Mouse (Mus musculus) v-Abl transformed pro-B cells (cell line): Measurements from ENCODE around the gene Msantd1.
"Not testable (repeated sequence)": the region's sequence is repeated elsewhere in the genome, so short reads cannot be mapped to it uniquely, and the experiment has no call there.

Source experiments
- in situ Hi-C, 2 experiments: fragments of 400-800 bp; cut with MboI; formaldehyde crosslinking; loops; one replicate each; pipeline ENCODE4 v1.15.1; 2025; ENCODE audit not compliant: unreplicated experiment in 2 of 2

The Msantd1 gene

GRCm38 (mm10) chr5:34907910-34908725 is at the start of gene Msantd1:
TSS of gene Msantd1 (plus strand) at chr5:34908012.
- in situ Hi-C loops = loop anchor here in 1 of 2 experiments (25.0 kb wide), 1 partner anchor 604 kb away; no protein-coding TSS in a partner anchor

GRCm38 (mm10) chr5:34865367-34865766 is 42.4 kb upstream of the Msantd1 start:
- in situ Hi-C loops = no loop called here

GRCm38 (mm10) chr5:34880307-34880706 is 27.5 kb upstream of the Msantd1 start:
- in situ Hi-C loops = not testable (repeated sequence)

- in situ Hi-C loops = no loop called here
Observed at GRCm38 (mm10) chr5:34881023-34881422, 26.8 kb upstream of the Msantd1 start.

GRCm38 (mm10) chr5:34885250-34885649 is 22.6 kb upstream of the Msantd1 start:
- in situ Hi-C loops = no loop called here

- in situ Hi-C loops = no loop called here
Observed at GRCm38 (mm10) chr5:34889252-34889651, 18.6 kb upstream of the Msantd1 start.

- in situ Hi-C loops = no loop called here
Observed at GRCm38 (mm10) chr5:34896697-34897453, 10.9 kb upstream of the Msantd1 start.

- in situ Hi-C loops = loop anchor here in 1 of 2 experiments (25.0 kb wide), 1 partner anchor 612 kb away; no protein-coding TSS in a partner anchor
Observed at GRCm38 (mm10) chr5:34899787-34900469, 7.9 kb upstream of the Msantd1 start.

- in situ Hi-C loops = loop anchor here in 1 of 2 experiments (25.0 kb wide), 1 partner anchor 610 kb away; no protein-coding TSS in a partner anchor
Observed at GRCm38 (mm10) chr5:34902371-34902770, 5.4 kb upstream of the Msantd1 start.

- in situ Hi-C loops = loop anchor here in 1 of 2 experiments (25.0 kb wide), 1 partner anchor 609 kb away; no protein-coding TSS in a partner anchor
Observed at GRCm38 (mm10) chr5:34902811-34903385, 4.9 kb upstream of the Msantd1 start.

GRCm38 (mm10) chr5:34904412-34904811 is 3.4 kb upstream of the Msantd1 start:
- in situ Hi-C loops = loop anchor here in 1 of 2 experiments (25.0 kb wide), 1 partner anchor 608 kb away; no protein-coding TSS in a partner anchor

GRCm38 (mm10) chr5:34907230-34907629 is 582 bp upstream of the Msantd1 start:
- in situ Hi-C loops = loop anchor here in 1 of 2 experiments (25.0 kb wide), 1 partner anchor 605 kb away; no protein-coding TSS in a partner anchor

- in situ Hi-C loops = loop anchor here in 1 of 2 experiments (25.0 kb wide), 1 partner anchor 603 kb away; no protein-coding TSS in a partner anchor
Observed at GRCm38 (mm10) chr5:34908726-34909633, 1.2 kb downstream of the Msantd1 start.

- in situ Hi-C loops = loop anchor here in 1 of 2 experiments (25.0 kb wide), 1 partner anchor 602 kb away; no protein-coding TSS in a partner anchor
Observed at GRCm38 (mm10) chr5:34909634-34910503, 2.1 kb downstream of the Msantd1 start.

GRCm38 (mm10) chr5:34910504-34910815 is 2.6 kb downstream of the Msantd1 start:
- in situ Hi-C loops = loop anchor here in 1 of 2 experiments (25.0 kb wide), 1 partner anchor 602 kb away; no protein-coding TSS in a partner anchor

- in situ Hi-C loops = loop anchor here (5.0 to 25.0 kb wide), 2 partner anchors 126 to 596 kb away; partner anchors contain the start of gene Hgfac (in 2 of the 2)
Observed at GRCm38 (mm10) chr5:34915801-34916200, 8.0 kb downstream of the Msantd1 start.

- in situ Hi-C loops = loop anchor here (5.0 to 25.0 kb wide), 2 partner anchors 125 to 595 kb away; partner anchors contain the start of gene Hgfac (in 2 of the 2)
Observed at GRCm38 (mm10) chr5:34917234-34917655, 9.4 kb downstream of the Msantd1 start.

GRCm38 (mm10) chr5:34918785-34919184 is 11.0 kb downstream of the Msantd1 start:
- in situ Hi-C loops = loop anchor here (5.0 to 25.0 kb wide), 2 partner anchors 124 to 594 kb away; partner anchors contain the start of gene Hgfac (in 2 of the 2)
